Comparison of ENCODE assay signal across 23 mouse cellular contexts in the genomic region with DNA sequence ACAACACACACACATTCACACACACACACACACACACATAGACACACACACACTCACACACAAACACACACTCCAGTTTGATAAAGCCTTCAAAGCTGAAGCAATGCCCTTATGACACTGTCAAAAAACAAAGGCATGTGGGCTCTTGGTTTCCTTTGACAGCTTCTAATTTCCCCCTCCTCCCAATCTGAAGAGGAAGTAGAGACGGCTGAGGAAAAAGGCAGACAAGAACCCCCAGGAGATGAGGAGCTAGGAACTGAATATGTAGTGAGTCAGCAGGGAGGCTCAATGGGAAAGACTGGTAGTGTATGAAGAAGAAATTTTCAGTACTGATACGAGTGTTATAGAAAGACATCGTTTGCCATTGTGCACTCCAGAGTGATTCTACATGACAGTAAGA.
A peak's percentile ranks its signal among the peaks of the same experiment; 100 is the strongest.
DNase-seq lines count a peak whose midpoint lies in the region; ATAC-seq and TF ChIP-seq lines count a peak whose summit lies in the region.
"Had no signal": no experiment of that assay in that cellular context is flagged by ENCODE, and none has a peak within 500 bp of the region (broad histone marks: within the 10 kb centered on the region; RNA-seq: fewer than 3 reads in every experiment).

No protein-coding gene starts in this region.

- peak; percentile 53 for DNase-seq in heart, embryonic 10.5 days (ENCODE audit: low spot score)
- DNase-seq in heart, postnatal 25 days (ENCODE audit: low spot score), result no peak
- DNase-seq in MEL (ENCODE audit: low read depth, low spot score), result peak; percentile 67
- DNase-seq in lung, postnatal 36 days, result no peak
- no peak for DNase-seq in heart, postnatal 10 days
- DNase-seq: adrenal gland, adult 2 months; cerebellum, adult 9-11 months; heart, postnatal 36 days; kidney, adult 18-20 months; right cerebral cortex, postnatal 25 days; thymus, adult 18-20 months; thymus, postnatal 4 days had no signal

- no peak overlapping the region for H3K4me3 ChIP-seq in heart, embryonic 10.5 days
- H3K4me3 ChIP-seq in MEL (ENCODE audit: control insufficient read depth in 1 of 2, insufficient read depth in 1 of 2, low read depth in 2 of 2, low read length in 2 of 2), result no peak overlapping the region
- no peak overlapping the region for H3K4me3 ChIP-seq in midbrain, embryonic 15.5 days
- H3K4me3 ChIP-seq: embryonic facial prominence, embryonic 12.5 days; erythroblast, embryonic 14.5 days; heart, embryonic 12.5 days; limb, embryonic 13.5 days; megakaryocyte, embryonic 14.5 days; stomach, embryonic 15.5 days had no signal

- no peaks in the 10 kb centered on the region for H3K9me3 ChIP-seq in heart, embryonic 10.5 days
- H3K9me3 ChIP-seq in MEL (replicated peaks; ENCODE audit: insufficient read depth, low read length), result no peaks in the 10 kb centered on the region
- H3K9me3 ChIP-seq in midbrain, embryonic 15.5 days, result no peaks in the 10 kb centered on the region
- H3K9me3 ChIP-seq: embryonic facial prominence, embryonic 12.5 days; heart, embryonic 12.5 days; limb, embryonic 13.5 days; megakaryocyte, embryonic 14.5 days; stomach, embryonic 15.5 days had no signal

- intact Hi-C loops in heart, postnatal 25 days (cut with DNase I), result no loop called here
- intact Hi-C loops in heart, postnatal 10 days (cut with DNase I), result no loop called here

- no peaks in the 10 kb centered on the region for H3K79me2 ChIP-seq in MEL (ENCODE audit: control insufficient read depth, insufficient read depth, low read length, poor library complexity)

- H3K9ac ChIP-seq in MEL (ENCODE audit: control insufficient read depth, low read depth, low read length, poor library complexity, severe bottlenecking), result no peak overlapping the region
- H3K9ac ChIP-seq in midbrain, embryonic 15.5 days, result no peak overlapping the region
- H3K9ac ChIP-seq: embryonic facial prominence, embryonic 12.5 days; heart, embryonic 12.5 days; limb, embryonic 13.5 days; liver, embryonic 14.5 days; stomach, embryonic 15.5 days had no signal

- TF ChIP-seq POLR2A in MEL (IDR thresholded peaks at IDR 0.05; ENCODE audit: control insufficient read depth in 1 of 2, insufficient read depth in 1 of 2, low read depth in 1 of 2, low read length in 2 of 2, poor library complexity in 1 of 2), result no peak

- no peak overlapping the region for H3K4me2 ChIP-seq in midbrain, embryonic 15.5 days
- H3K4me2 ChIP-seq: embryonic facial prominence, embryonic 12.5 days; heart, embryonic 12.5 days; limb, embryonic 13.5 days; stomach, embryonic 15.5 days had no signal

- H3K36me3 ChIP-seq in heart, embryonic 10.5 days, result no peaks in the 10 kb centered on the region
- H3K36me3 ChIP-seq in MEL (ENCODE audit: control insufficient read depth in 1 of 2, insufficient read depth in 2 of 2, low read length in 2 of 2), result peaks cover 0 to 29% of the 10 kb centered on the region in 2 experiments; a peak in 2 of 4 replicates
- no peaks in the 10 kb centered on the region for H3K36me3 ChIP-seq in midbrain, embryonic 15.5 days (replicated peaks)
- H3K36me3 ChIP-seq: embryonic facial prominence, embryonic 12.5 days; heart, embryonic 12.5 days; limb, embryonic 13.5 days; stomach, embryonic 15.5 days had no signal

- H3K27me3 ChIP-seq in heart, embryonic 10.5 days (ENCODE audit: insufficient read depth, poor library complexity, severe bottlenecking), result no peaks in the 10 kb centered on the region; the same call in 1 of the 2 replicates
- H3K27me3 ChIP-seq in MEL (ENCODE audit: control insufficient read depth in 1 of 2, insufficient read depth in 2 of 2, low read length in 2 of 2), result no peaks in the 10 kb centered on the region
- H3K27me3 ChIP-seq in midbrain, embryonic 15.5 days (replicated peaks), result no peaks in the 10 kb centered on the region
- H3K27me3 ChIP-seq: embryonic facial prominence, embryonic 12.5 days; heart, embryonic 12.5 days; limb, embryonic 13.5 days; megakaryocyte, embryonic 14.5 days; stomach, embryonic 15.5 days had no signal

- TF ChIP-seq RAD21 in MEL (IDR thresholded peaks at IDR 0.05; ENCODE audit: low read depth, low read length), result no peak

- ATAC-seq in granulocyte monocyte progenitor cell, adult 5-6 weeks (replicated peaks; ENCODE audit: poor library complexity, severe bottlenecking), result peak; percentile 81
- 0 out of 2 replicates have a peak, but pooled peaks have one; percentile 27 for ATAC-seq in midbrain, embryonic 15.5 days (replicated peaks)
- ATAC-seq: lung, postnatal 0 days had no signal

- no peak for TF ChIP-seq CTCF in MEL (IDR thresholded peaks at IDR 0.05 in 2 of 3, conservative IDR thresholded peaks at IDR 0.05 in 1 of 3; ENCODE audit: control insufficient read depth in 1 of 3, insufficient read depth in 1 of 3, low read depth in 2 of 3, low read length in 3 of 3, poor library complexity in 1 of 3, severe bottlenecking in 1 of 3)

- H3K27ac ChIP-seq in heart, embryonic 10.5 days, result no peak overlapping the region; the same call in 1 of the 2 replicates
- no peak overlapping the region for H3K27ac ChIP-seq in MEL (ENCODE audit: control insufficient read depth, low read depth, low read length)
- H3K27ac ChIP-seq in midbrain, embryonic 15.5 days, result no peak overlapping the region
- H3K27ac ChIP-seq: embryonic facial prominence, embryonic 12.5 days; kidney, postnatal 0 days; limb, embryonic 13.5 days; liver, embryonic 14.5 days; stomach, embryonic 15.5 days had no signal

- peaks cover 5% of the 10 kb centered on the region for H3K4me1 ChIP-seq in heart, embryonic 10.5 days
- peaks cover 31 to 39% of the 10 kb centered on the region in 2 experiments for H3K4me1 ChIP-seq in MEL (ENCODE audit: control insufficient read depth in 1 of 2, insufficient read depth in 2 of 2, low read length in 2 of 2)
- H3K4me1 ChIP-seq in midbrain, embryonic 15.5 days, result peaks cover 11% of the 10 kb centered on the region
- H3K4me1 ChIP-seq: embryonic facial prominence, embryonic 12.5 days; stomach, embryonic 15.5 days had no signal

- no peak; a peak in 1 of 4 replicates for TF ChIP-seq EP300 in MEL (IDR thresholded peaks at IDR 0.05; ENCODE audit: low read depth in 1 of 2, low read length in 2 of 2)

- 59% methylated on average over 3 of the region's 3 CpGs for WGBS in heart, embryonic 10.5 days
- 43% methylated on average over 3 of the region's 3 CpGs for WGBS in midbrain, embryonic 15.5 days

TF ChIP-seq in MEL, 35 proteins besides CTCF, POLR2A, EP300 and RAD21:
- TF ChIP-seq MEF2A (IDR thresholded peaks at IDR 0.05; ENCODE audit: extremely low read depth, insufficient replicate concordance, low read depth, low read length, poor library complexity, severe bottlenecking) (no peak), MXI1 (IDR thresholded peaks at IDR 0.05; ENCODE audit: low read depth, low read length) (0 out of 2 replicates have a peak, but pooled peaks have one; percentile 41), MYC (IDR thresholded peaks at IDR 0.05; ENCODE audit: low read depth, low read length) (0 out of 2 replicates have a peak, but pooled peaks have one; percentile 33), TBP (IDR thresholded peaks at IDR 0.05; ENCODE audit: low read depth, low read length) (0 out of 2 replicates have a peak, but pooled peaks have one; percentile 12), MAX (IDR thresholded peaks at IDR 0.05; ENCODE audit: low read length) (peak; percentile 50), SIN3A (IDR thresholded peaks at IDR 0.05; ENCODE audit: low read length) (peak; percentile 38; the same call in 1 of the 2 replicates), ETS1 (IDR thresholded peaks at IDR 0.05; ENCODE audit: low read depth, low read length) (no peak)

Comparison
In these comparisons a context has a peak if more than half of its experiments do, and no peak if none do; other contexts are left out.
1. DNase-seq: peak in heart, embryonic 10.5 days (single experiment) and MEL (single experiment); none in heart, postnatal 25 days (single experiment), lung, postnatal 36 days (single experiment) and heart, postnatal 10 days (0 of 2).